Mouse (Mus musculus): ENCODE results near the gene Eif4e. TPM values are rescaled to one million over a fixed set of nuclear protein-coding genes. Genes with fewer than 3 reads are reported as not detected.

Gene Eif4e
- total and polyA plus RNA-seq, 3 experiments: 83.5 to 490 (median 363) TPM

DNA sequence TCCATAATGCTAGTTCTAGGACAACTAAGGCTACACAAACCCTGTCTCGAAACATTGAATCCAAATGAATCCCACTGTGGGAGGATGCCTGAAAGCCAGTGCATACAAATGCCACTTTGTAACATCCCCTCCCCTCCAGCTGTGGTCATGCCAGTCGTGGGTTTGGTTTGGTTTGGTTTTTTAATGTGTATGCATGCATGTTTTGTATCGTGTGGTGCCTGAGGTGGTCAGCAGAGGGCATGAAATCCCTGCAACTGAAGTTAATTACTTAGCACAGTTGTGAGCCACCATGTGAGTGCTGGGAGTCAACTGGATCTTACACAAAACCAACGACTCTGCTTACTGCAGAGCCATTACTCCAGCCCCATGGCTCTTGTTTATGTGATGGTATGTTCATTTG is 32.5 kb downstream of the Eif4e start:
- Histone ChIP-seq H3K36me3 (ENCODE audit: control insufficient read depth in 1 of 2, insufficient read depth in 2 of 2, low read length in 2 of 2) (peaks cover 10 to 20% of the 10 kb centered on the region in 2 experiments), H3K79me2 (ENCODE audit: control insufficient read depth, insufficient read depth, low read length, poor library complexity) (no peaks in the 10 kb centered on the region), H3K4me3 (ENCODE audit: control insufficient read depth in 1 of 2, insufficient read depth in 1 of 2, low read depth in 2 of 2, low read length in 2 of 2) (no peak overlapping the region), H3K9me3 (replicated peaks; ENCODE audit: insufficient read depth, low read length) (no peaks in the 10 kb centered on the region), H3K9ac (ENCODE audit: control insufficient read depth, low read depth, low read length, poor library complexity, severe bottlenecking) (no peak overlapping the region), H3K27ac (ENCODE audit: control insufficient read depth, low read depth, low read length) (no peak overlapping the region), H3K4me1 (ENCODE audit: control insufficient read depth in 1 of 2, insufficient read depth in 2 of 2, low read length in 2 of 2) (peaks cover 0 to 10% of the 10 kb centered on the region in 2 experiments; a peak in 2 of 4 replicates), H3K27me3 (ENCODE audit: control insufficient read depth in 1 of 2, insufficient read depth in 2 of 2, low read length in 2 of 2) (no peaks in the 10 kb centered on the region)
- TF ChIP-seq ZNF384 (IDR thresholded peaks at IDR 0.05; ENCODE audit: low read depth, low read length): no peak
- TF ChIP-seq GABPA (IDR thresholded peaks at IDR 0.05; ENCODE audit: low read depth, low read length): no peak
- TF ChIP-seq TCF12 (IDR thresholded peaks at IDR 0.05; ENCODE audit: low read depth, low read length): no peak
- 0 out of 4 replicates have a peak, but pooled peaks of 1 of the 2 experiments have one; percentile 17 for TF ChIP-seq POLR2A (IDR thresholded peaks at IDR 0.05; ENCODE audit: control insufficient read depth in 1 of 2, insufficient read depth in 1 of 2, low read depth in 1 of 2, low read length in 2 of 2, poor library complexity in 1 of 2)
- peak; percentile 69; the same call in 1 of the 2 replicates for TF ChIP-seq POLR2AphosphoS2 (IDR thresholded peaks at IDR 0.05; ENCODE audit: low read length)
- no peak for TF ChIP-seq RCOR1 (IDR thresholded peaks at IDR 0.05; ENCODE audit: low read depth, low read length)
- TF ChIP-seq E2F4 (IDR thresholded peaks at IDR 0.05; ENCODE audit: borderline replicate concordance, low read depth, low read length): no peak
- peak in 2 of 3 experiments; percentile 6 to 23; a peak in 1 of 6 replicates for TF ChIP-seq CTCF (IDR thresholded peaks at IDR 0.05 in 2 of 3, conservative IDR thresholded peaks at IDR 0.05 in 1 of 3; ENCODE audit: control insufficient read depth in 1 of 3, insufficient read depth in 1 of 3, low read depth in 2 of 3, low read length in 3 of 3, poor library complexity in 1 of 3, severe bottlenecking in 1 of 3)
- 0 out of 2 replicates have a peak, but pooled peaks have one; percentile 8 for TF ChIP-seq SMC3 (IDR thresholded peaks at IDR 0.05; ENCODE audit: low read depth, low read length)
- peak; percentile 16; the same call in 1 of the 2 replicates for TF ChIP-seq RAD21 (IDR thresholded peaks at IDR 0.05; ENCODE audit: low read depth, low read length)
- TF ChIP-seq JUND (IDR thresholded peaks at IDR 0.05; ENCODE audit: low read depth, low read length): no peak
- TF ChIP-seq CHD1 (IDR thresholded peaks at IDR 0.05; ENCODE audit: low read depth, low read length): no peak
- no peak for TF ChIP-seq EP300 (IDR thresholded peaks at IDR 0.05; ENCODE audit: low read depth in 1 of 2, low read length in 2 of 2)
- no peak for DNase-seq (ENCODE audit: low read depth, low spot score)

DNA sequence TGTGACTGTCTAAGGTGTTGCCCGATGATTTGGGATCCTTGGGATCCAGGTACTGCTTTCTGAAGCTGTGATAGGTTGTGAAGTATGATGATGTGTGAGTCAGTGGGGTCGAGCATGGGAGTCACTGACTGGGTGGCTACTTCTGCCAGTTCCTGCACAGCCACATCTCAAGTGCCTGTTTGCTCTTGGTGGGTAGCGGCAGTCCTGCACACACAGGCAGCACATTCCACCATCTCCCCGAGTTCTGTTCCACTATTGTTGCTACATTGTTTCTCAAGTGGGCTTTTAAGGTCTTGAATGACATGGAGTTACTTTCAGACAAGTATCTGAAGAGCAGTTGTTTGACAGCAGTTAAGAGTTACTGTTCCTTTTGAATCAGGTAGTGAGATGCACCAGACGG is 34.3 kb downstream of the Eif4e start:
- Histone ChIP-seq H3K27ac (ENCODE audit: control insufficient read depth, low read depth, low read length) (no peak overlapping the region), H3K4me1 (ENCODE audit: control insufficient read depth in 1 of 2, insufficient read depth in 2 of 2, low read length in 2 of 2) (no peaks in the 10 kb centered on the region), H3K36me3 (ENCODE audit: control insufficient read depth in 1 of 2, insufficient read depth in 2 of 2, low read length in 2 of 2) (peaks cover 0 to 6% of the 10 kb centered on the region in 2 experiments; a peak in 2 of 4 replicates), H3K9me3 (replicated peaks; ENCODE audit: insufficient read depth, low read length) (no peaks in the 10 kb centered on the region), H3K79me2 (ENCODE audit: control insufficient read depth, insufficient read depth, low read length, poor library complexity) (no peaks in the 10 kb centered on the region), H3K4me3 (ENCODE audit: control insufficient read depth in 1 of 2, insufficient read depth in 1 of 2, low read depth in 2 of 2, low read length in 2 of 2) (no peak overlapping the region), H3K9ac (ENCODE audit: control insufficient read depth, low read depth, low read length, poor library complexity, severe bottlenecking) (no peak overlapping the region), H3K27me3 (ENCODE audit: control insufficient read depth in 1 of 2, insufficient read depth in 2 of 2, low read length in 2 of 2) (no peaks in the 10 kb centered on the region)
- no peak for DNase-seq (ENCODE audit: low read depth, low spot score)
- TF ChIP-seq BHLHE40 (IDR thresholded peaks at IDR 0.05; ENCODE audit: borderline replicate concordance, low read depth, low read length): no peak
- no peak for TF ChIP-seq SIN3A (IDR thresholded peaks at IDR 0.05; ENCODE audit: low read length)
- TF ChIP-seq USF2 (IDR thresholded peaks at IDR 0.05; ENCODE audit: borderline replicate concordance in 1 of 2, insufficient read depth in 1 of 2, low read depth in 1 of 2, low read length in 2 of 2): no peak
- no peak for TF ChIP-seq HCFC1 (IDR thresholded peaks at IDR 0.05; ENCODE audit: low read depth, low read length)
- no peak for TF ChIP-seq RAD21 (IDR thresholded peaks at IDR 0.05; ENCODE audit: low read depth, low read length)
- TF ChIP-seq E2F4 (IDR thresholded peaks at IDR 0.05; ENCODE audit: borderline replicate concordance, low read depth, low read length): no peak
- no peak for TF ChIP-seq TAL1 (IDR thresholded peaks at IDR 0.05; ENCODE audit: low read length)
- no peak for TF ChIP-seq ZMIZ1 (IDR thresholded peaks at IDR 0.05; ENCODE audit: low read depth, low read length)
- TF ChIP-seq JUND (IDR thresholded peaks at IDR 0.05; ENCODE audit: low read depth, low read length): no peak
- no peak for TF ChIP-seq ZNF384 (IDR thresholded peaks at IDR 0.05; ENCODE audit: low read depth, low read length)
